Mouse (Mus musculus) gastrocnemius, adult 8-10 months (tissue): ENCODE results near the gene Pold3. TPM values are rescaled to one million over a fixed set of nuclear protein-coding genes. Genes with fewer than 3 reads are reported as not detected.

Experiments used
- DNase-seq, 2 experiments: peaks; one replicate each; pipeline ENCODE4 v3.0.0; 2022; ENCODE audit warnings: low spot score in 2 of 2
- total RNA-seq, 4 experiments: library from RNA; stranded (reverse); gene quantifications; 2 replicates each; pipeline ENCODE4 v1.2.4; 2022

Pold3 gene
- total RNA-seq = 1 to 10 TPM; 4.2 to 6.6 (median 5.0) TPM

DNA sequence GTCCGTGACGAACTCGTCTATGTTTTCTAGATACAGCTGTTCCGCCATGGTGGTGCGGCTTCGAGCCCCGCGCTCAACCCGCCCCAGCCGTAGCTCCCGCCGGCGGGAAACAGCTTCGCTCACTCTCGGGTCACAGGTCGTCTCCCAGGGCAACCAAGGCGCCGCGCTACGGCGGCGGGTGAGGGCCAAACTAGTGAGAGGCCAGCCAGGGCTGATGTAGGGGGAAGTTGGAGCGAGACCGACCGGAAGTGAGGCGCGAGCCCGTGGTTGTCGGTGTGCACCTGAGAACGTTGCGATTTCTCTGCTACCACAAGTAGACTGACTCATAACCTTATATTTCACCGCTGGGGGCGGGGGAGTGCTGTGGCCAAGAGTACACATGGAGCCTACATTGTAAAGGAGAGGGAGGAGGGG, at the start of gene Pold3:
Gene Pold3, minus strand, starts transcription at position 190 of the 414 bp plus-strand sequence.
- DNase-seq = peak; percentile 97

DNA sequence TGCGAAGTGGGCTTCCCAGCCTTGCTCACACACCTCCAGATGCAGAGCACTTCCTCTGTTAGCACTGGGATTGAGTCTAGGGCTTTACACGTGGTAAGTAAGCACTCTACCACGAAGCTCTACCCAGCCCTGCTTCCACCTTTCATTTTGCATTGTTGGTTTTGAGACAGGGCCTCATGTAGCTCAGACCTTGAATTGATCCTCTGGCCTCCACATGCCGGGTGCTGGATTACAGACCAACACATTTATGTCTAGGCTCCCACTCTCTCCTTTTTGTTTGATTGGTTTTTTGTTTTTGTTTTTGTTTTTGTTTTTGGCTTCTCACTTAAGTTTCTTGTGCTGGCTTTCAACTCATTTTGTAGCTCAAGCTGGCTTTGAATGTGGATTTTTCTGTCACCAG, 49.4 kb upstream of the Pold3 start:
- DNase-seq = no peak

DNA sequence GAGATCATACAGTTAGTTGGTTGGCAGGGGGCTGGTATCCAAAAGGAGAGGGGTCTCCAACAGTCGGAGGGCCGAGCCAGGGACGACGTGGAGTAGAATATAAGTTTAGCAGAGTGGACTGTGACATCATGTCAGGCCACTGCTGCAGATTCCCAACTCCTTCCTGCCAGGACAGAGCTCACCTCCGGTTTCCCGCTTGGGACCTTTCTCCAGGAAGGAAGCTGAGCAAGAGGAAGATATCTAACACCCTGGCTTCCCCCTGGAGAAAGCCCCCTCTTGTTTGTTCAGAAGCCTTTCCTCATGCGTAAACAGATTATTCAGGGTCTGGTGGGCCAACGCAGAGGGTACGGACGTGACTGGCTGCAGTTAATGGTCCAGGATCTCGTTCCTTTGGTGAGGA, 47.3 kb upstream of the Pold3 start:
- no peak for DNase-seq

DNA sequence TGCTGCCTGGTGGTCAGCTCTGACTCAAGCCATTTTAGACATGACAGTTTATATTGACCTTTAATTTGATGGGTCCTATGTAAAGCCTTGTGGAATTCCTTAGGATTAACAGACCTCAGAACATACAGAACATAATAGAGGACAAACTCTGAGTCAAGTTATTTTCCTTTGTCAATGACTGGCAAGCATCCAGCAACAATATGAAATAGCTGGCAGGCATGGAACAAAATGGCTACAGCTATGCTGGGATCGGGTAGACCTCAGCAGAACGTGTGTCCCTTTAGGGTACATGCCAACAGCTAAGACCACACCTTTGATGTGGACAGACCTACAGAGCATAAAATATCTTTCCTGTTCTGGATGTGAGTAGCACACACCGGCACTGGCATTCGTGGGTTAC, 42.1 kb upstream of the Pold3 start:
- no peak for DNase-seq

DNA sequence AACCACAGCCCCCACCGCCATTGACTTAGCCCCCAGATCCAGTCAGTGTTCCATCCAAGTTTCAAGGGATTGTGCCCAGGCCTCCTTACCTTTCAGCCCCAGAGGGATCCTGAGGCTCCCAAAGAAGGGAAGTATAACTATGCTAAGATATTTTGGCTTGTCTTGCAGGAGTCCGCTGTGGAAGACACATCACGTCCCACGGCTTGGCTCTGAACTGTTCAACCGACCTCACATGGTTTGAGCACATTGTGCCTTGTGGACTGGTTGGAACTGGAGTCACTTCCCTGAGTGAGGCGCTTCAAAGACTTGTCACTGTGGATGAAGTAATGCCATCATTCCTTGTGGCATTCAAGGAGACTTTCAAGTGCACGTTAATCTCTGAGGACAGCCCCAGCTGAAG, 38.6 kb upstream of the Pold3 start:
- DNase-seq = no peak

DNA sequence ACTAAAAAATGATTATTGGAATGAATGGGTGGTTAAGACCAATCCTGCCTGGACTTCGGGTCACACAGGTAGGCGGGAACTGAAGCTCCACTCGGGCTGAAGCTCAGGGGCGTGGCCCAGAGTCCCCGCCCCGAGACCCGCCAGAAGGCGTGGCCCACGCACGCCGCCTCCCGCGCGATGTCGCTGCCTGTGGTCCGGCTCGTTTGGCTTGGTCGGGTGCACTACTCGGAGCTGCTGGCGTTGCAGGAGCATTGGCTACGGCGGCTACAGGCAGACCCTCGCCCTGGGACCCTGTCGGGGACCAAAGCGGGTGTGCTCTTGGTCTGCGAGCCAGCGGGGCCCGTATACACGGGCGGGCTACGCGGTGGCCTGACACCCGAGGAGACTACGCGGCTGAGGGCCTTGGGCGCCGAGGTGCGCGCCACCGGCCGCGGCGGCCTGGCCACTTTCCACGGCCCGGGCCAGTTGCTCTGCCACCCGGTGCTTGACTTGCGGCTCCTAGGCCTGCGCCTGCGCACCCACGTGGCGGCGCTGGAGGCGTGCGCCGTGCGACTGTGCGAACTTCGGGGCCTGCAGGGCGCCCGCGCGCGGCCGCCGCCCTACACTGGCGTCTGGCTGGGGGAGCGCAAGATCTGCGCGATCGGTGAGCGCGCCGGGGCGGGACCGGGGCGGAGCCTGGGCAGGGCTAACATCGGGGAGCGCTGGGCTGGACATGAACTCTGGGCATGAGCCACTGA, 37.9 kb upstream of the Pold3 start, which contains the start of gene Lipt2:
Gene Lipt2, plus strand, starts transcription at position 173 of the 737 bp plus-strand sequence.
- DNase-seq = peak; percentile 89 to 95

DNA sequence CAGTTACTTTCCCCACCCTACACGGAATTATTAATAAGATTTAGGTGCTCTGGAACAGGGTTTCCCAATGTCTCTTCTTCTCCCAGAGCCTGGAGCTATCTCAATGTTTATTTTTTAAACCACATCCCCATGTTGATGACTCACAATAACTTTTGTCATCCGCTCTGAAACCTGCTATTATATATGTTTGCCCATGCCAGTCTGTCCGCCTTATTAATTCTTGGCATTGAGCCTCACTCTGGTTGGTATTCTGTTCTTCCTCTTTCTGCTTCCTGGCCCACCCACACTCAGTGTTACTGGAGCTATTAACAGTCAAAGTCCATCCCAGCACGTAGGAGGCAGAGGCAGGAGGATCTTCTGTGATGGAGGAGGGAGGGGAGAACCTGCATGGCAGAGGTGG, 36.3 kb upstream of the Pold3 start:
- no peak for DNase-seq

DNA sequence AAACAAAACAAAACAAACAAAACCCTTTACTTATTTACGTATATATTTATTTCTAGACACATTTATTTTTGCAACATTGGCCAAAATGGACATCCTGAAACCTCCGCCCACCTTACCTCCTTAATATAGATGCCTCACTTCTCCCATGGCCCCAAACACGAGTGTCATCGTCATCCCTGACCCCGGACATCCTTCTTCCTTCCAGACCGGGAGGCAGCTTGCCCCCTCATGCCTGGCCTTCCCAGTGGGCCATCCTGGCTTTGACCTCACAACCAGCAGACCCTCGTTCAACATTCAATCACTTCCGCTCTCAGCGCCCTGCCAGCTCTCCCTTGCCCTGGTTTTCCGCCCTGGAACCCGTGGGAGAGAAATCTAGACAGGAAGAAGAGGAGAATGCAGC, 29.3 kb upstream of the Pold3 start:
- DNase-seq = no peak

DNA sequence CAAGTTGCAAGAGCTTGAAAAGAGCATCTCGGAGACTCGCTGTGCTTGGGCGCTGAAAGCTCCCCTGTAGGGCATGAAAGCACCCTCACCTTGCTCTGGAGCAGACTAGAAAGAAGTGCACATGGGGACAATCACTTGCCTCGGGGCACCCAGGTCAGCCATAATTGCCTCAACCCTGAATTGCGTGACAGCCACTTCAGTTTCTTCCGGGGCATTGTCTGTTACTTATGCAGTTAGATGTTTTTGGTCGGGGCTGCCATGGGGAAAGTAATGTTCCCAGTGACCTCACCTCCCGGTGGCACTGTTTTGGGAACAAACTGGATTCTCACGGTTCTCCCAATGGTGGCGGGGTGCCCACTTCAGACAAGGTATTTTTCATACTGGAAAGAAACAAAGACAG, 28.7 kb upstream of the Pold3 start:
- no peak for DNase-seq

DNA sequence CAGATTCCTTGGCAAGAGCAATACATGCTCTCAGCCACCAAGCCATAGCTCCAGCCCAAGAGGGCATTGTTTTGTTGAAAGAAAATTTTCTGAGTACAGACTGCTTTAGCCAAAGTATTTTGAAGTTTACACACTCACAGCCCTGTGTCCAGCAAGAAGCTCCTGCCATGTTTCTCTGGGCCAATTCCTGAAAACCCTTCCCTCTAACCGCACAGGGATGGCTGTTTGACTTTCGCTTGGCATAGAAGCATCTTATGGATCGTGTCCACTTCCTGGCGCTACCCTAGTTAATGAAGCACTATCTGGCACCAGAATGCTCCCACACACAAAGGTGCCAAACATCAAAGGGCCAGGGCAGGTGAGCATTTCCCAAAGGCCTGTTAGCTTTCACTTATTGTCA, 27.2 kb upstream of the Pold3 start:
- DNase-seq = no peak

DNA sequence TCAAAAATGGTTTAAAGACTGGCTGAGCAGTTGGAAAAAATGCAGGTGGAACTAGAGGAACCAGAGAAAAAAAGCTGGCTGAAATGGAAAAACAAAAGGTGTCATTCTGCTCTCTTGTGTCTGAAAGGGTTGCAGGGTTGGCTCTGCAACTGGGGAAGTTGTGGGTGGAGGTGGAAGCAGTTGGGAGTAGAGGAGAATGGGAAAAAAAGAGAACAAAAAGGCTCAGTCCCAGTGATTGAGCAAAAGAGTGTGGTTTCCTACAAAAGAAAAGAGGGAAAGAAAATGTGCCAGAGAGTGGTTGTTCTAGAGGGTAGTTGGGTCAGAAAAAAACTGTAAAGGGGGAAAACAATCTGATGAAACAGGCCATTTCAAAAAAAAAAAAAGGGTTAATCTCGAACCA, 19.2 kb upstream of the Pold3 start:
- DNase-seq = no peak

DNA sequence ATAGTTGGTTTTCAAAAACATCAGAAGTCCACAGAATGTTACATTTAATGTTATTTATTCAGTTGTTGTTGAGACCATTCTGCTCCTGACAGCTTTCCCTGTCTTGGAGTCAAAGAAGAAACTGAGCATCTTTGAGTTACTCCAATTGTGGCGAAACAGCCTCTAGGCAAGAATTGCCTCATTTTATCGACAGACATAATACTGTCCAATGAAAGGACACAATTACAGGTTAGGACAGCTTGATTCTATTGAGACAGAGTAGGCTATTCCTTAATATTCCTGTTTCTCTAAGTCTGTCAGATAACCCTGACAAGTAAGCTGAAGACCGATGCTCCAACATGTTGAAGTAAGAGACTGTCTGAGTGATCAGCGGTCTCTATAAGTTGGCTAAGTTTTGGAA, 16.7 kb upstream of the Pold3 start:
- no peak for DNase-seq

DNA sequence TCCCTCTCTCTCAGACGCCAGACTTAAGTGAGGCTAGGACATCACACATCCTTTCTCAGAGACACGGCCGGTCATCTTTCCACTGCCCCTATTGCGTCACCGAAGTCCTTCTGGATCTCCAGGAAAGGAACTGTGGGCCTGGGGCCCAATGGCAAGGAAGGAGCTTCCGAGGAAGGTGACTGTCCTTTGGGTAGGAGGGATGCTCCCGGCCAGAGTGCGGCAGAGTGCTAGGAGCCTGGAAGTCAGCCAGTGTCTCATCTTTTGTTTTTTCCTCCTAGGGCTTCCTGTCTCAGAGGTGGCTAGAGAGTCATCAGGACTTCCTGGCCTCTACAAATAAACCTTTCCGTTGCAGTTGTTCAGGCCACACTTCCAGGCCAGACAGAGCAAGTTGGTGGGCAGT, 15.7 kb upstream of the Pold3 start:
- no peak for DNase-seq

DNA sequence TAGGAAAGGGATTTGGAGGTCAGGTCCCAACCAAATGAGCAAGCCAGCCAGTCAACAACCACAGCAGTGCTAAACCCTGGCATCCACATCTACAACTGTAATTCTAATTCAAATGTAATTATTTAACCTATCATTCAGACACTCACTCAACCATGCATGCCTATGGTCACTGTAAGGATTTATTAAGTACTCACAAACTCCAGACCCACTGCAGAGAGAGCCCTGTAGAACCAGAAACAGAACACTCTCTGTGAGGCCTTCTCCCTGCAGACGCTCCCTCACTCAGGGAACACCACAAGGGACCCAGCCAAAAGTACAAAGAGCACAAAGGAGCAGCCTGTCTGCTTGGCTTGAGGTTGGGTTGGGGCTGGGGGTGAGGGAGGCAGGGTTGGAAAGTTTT, 11.0 kb upstream of the Pold3 start:
- no peak for DNase-seq

DNA sequence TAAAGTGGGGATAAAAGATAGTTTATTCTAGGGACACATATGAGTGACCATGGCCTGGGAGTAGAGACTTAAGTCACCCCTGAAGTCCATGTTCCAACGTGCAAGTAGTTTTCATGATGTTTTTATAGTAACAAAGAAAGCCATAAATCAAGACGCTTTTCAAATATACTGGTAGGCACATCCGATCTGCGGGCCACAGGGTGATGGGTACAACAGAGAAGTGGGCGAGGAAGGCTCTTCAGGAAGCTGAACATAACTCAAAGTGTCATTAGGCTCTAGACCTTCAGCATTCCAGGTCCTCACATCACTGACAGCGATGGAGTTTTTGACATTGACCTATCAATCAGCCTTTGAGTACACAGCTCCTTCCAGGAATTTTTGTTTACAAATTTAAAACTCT, 9.2 kb upstream of the Pold3 start:
- DNase-seq = no peak

DNA sequence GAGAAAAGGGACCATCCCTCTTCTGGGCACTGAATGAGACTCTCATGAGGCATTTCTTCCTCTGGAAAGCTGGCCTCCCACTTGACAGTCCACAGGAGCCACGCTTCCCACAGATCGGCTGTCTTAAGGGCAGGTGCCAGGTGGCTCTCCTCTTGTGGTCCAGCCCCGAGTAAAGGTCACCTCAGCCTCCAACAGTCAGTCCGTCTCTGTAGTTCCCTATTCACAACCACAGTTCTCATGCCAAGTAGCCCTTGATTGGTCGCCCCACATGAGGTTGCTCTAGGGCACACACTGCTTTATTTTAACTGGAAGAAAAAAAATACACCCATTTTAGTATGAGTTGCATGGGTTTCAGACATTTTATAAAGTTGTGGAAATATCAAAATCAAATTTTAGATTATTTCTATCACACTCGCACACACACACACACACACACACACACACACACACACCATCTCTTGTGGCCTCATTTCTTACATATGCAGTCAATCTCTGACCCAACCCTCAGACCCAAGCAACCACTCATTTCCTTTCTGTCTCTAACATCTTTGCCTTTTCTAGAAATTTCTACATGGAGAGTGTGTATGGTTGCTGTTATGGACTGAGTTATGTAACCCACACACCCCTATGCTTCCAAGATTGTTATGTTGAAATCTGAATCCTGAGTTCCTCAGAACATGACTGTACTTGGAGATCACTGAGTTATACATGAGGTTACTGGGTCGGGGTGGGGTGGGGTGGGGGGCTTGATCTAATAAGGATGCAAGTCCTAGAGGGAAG, 7.1 kb upstream of the Pold3 start:
- DNase-seq = no peak

DNA sequence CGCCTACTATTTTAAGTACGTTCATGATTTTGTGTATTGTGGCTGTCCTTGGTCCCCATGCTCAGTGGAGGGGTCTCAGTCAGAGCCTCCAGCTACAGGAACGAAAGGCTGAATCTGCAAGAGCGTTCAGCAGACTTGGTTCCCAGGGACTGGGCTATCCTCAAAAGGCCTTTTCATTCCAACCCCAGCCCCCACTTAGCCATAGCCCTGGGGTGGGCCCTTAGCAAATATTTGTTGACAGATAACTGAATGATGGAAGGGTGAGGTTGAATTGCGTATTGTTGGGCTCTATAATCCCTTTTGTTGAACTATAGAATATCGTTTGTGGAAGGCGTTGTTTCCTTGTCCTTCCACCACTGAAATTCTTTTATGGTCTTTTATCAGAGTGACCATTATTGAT, 5.1 kb upstream of the Pold3 start:
- no peak for DNase-seq

DNA sequence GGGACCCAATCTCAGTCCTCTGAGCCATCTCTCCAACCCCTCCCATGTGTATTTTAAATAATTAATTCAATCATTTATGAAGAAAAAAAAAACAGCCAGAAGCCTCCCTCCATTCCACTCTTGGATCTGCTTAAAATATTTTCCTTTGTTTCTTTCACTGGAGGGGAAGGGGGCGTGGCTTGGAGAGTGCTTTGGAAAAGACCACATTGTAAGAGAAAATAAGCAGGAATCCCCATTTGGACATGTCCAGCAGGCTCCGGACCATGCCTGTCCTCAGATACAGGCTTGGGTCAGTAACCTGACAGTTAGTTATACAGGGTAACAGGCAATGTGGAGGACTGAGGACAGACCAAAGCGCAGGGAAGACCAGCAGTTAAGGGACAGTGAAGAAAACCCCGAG, 3.8 kb upstream of the Pold3 start:
- DNase-seq = no peak

DNA sequence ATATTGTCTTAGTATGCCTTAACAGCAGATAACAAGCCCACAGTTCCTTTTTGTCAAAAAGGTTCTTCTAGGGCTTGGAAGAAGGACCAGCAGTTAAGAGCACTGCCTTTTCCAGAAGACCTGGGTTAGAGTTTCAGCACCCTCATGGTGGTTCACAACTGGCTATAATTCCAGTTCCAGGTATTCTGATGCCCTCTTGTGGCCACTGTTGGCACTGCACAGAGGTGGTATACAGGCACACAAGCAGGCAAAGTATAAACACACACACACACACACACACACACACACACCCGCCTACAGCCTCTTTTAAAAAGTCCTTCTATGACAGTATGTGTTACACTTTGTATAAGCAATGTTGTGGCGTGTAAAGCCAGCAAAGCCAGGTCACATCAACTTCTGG, 2.8 kb upstream of the Pold3 start:
- no peak for DNase-seq

DNA sequence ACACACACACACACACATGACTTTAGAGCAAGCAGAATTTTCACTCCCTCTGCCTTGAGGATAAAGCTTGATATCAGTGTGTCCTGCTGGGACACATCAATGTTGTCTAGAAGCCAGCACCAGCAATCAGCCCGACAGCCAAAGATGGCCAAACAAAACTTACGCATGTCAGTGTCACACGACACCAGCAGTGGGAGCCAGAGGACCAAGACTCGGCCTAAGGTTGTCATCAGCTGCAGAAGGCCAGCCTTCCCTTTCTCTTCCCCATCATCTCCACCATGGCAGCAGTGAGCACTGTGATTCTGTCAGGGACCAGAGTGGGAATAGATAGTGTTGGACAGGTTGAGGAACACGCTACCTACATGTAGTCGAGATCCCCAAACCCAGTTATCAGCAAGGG, 2.1 kb upstream of the Pold3 start:
- DNase-seq = no peak

DNA sequence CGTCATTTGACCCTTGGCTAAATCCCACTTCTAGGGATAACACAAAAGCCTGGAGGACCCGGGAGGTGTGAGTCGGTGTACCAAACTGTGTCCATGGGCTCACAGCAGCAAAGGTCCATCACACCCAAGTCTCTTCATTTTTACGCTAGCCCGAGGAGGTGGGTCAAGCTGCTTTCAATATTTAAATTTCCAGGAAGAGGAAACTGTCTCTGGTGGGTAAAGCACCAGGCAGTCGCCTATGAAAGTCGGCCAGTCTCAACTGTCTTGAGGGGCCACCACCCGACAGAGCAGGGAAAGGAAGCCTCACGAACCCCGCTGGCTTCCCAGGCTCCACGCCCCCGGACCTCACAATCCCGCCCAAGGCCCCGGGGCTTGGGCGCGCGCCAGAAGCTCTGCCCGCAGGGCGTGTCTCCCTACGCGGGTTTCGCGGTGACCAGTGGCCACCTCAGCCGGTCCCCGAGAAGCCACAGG, 539 bp downstream of the Pold3 start:
- DNase-seq = peak in 1 of 2 experiments; percentile 5

DNA sequence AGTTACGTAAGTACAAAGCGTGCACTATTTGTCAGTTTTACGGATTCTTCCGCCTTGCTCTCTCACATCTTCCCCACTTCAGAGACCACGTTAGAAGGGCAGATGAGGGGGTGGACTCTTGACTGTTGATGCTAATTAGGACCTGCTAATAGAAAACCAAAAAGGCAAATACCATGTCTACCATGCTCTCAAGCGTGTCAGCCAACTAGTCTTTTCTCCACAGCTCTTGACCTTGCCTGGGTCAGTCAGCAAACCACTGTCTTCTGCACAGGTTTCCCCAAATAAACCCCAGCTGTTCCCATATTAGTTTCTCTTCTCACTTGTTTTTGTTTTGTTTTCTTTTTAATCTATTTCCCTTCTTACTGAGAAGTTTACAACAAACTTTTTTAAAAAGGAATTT, 7.1 kb downstream of the Pold3 start:
- no peak for DNase-seq

DNA sequence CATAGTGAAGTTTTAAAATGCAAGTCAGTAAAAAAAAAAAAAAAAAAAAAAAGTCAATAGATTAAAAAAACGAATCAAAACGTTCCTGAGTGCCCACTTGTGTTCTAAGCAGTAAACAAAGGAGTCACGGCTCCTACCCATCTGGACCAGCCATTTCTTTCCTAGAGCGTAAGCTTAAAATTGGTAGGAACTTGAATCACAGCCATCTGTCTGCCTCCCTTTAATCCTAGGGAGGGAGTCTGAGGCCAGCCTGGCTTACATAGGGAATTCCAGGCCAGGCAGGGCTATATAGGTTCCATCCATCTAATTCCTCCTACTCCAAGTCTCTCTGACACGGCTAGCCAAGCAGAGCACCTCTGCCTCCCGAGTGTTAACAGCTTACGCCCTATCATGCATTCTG, 7.5 kb downstream of the Pold3 start:
- DNase-seq = no peak
